Comparison of ENCODE assay signal across 27 mouse cellular contexts in the genomic region with DNA sequence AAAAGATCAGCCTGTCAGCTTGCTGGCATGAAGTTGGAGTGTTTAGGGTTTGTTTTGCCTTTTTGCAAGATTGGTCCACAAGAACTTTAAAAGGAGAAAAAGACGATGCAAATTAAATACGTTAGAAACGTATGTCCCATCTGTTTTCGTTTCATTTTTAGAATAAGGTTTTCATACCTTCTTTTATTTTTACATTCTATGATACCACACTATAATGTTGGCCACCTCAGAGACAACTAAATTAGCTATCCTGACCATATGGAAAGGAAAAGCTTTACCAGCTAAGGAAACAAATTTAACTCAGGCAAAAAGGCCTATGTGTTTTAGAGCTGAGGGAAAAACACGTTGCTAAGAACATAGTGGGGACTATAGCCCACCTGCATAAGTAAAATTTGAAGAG.
A peak's percentile ranks its signal among the peaks of the same experiment; 100 is the strongest.
DNase-seq lines count a peak whose midpoint lies in the region; ATAC-seq and TF ChIP-seq lines count a peak whose summit lies in the region.
"Had no signal": no experiment of that assay in that cellular context is flagged by ENCODE, and none has a peak within 500 bp of the region (broad histone marks: within the 10 kb centered on the region; RNA-seq: fewer than 3 reads in every experiment).

No protein-coding gene starts in this region.

- TF ChIP-seq POLR2A in brain, embryonic 14.5 days (IDR thresholded peaks at IDR 0.05; ENCODE audit: borderline replicate concordance, extremely low read depth, insufficient read depth, insufficient read length, poor library complexity, severe bottlenecking) = no peak
- no peak for TF ChIP-seq POLR2A in lung, adult 2 months (IDR thresholded peaks at IDR 0.05; ENCODE audit: borderline replicate concordance, extremely low read depth, low read depth, low read length)

- TF ChIP-seq CTCF in left cerebral cortex, adult 2 months (IDR thresholded peaks at IDR 0.05) = no peak
- no peak for TF ChIP-seq CTCF in brain, embryonic 14.5 days (IDR thresholded peaks at IDR 0.05; ENCODE audit: borderline replicate concordance, extremely low read depth, insufficient read depth, insufficient read length)
- TF ChIP-seq CTCF in lung, adult 2 months (IDR thresholded peaks at IDR 0.05; ENCODE audit: insufficient read depth, low read length) = no peak

- DNase-seq in frontal cortex, postnatal 10 days (ENCODE audit: low spot score in 2 of 2) = no peak
- DNase-seq in left cerebral cortex, adult 2 months (ENCODE audit: extremely low spot score in 1 of 2, low spot score in 2 of 2) = no peak
- no peak for DNase-seq in left cerebral cortex, adult 8-10 months (ENCODE audit: low spot score in 2 of 2)
- DNase-seq in brain, embryonic 14.5 days (ENCODE audit: low read depth) = peak; percentile 48
- DNase-seq in lung, adult 2 months = no peak
- no peak for DNase-seq in kidney, adult 9 months
- DNase-seq: adrenal gland, postnatal 10 days; adrenal gland, postnatal 36 days; B cell, adult 2 months; cerebellum, adult 11-12 months; cerebellum, adult 8-10 months; cerebellum, postnatal 10 days; cerebellum, postnatal 36 days; gastrocnemius, postnatal 10 days; gastrocnemius, postnatal 36 days; heart, adult 2 months; heart, postnatal 14 days; heart, postnatal 4 days had no signal

- no peaks in the 10 kb centered on the region for H3K4me1 ChIP-seq in lung, adult 2 months (ENCODE audit: control insufficient read depth, insufficient read depth, low read length)
- H3K4me1 ChIP-seq: forebrain, embryonic 10.5 days; heart, embryonic 10.5 days; heart, embryonic 13.5 days had no signal

- WGBS in lung, adult 2 months = 91% methylated on average over 5 of the region's 5 CpGs

- peak overlapping the region; percentile 74 for H3K27ac ChIP-seq in left cerebral cortex, adult 2 months
- H3K27ac ChIP-seq: forebrain, embryonic 10.5 days; heart, adult 2 months; heart, embryonic 10.5 days; heart, embryonic 13.5 days; hindbrain, embryonic 14.5 days; hindbrain, postnatal 0 days had no signal

- peak; percentile 94 for ATAC-seq in frontal cortex, adult (ENCODE audit: low TSS enrichment)
- ATAC-seq: forebrain, embryonic 15.5 days; hindbrain, postnatal 0 days; inflammation-experienced regulatory T-cells, adult 6 months; Patski had no signal

- intact Hi-C loops in left cerebral cortex, adult 2 months (cut with DNase I) = loop anchor here (2.0 kb wide), 1 partner anchor 23 kb away; no protein-coding TSS in a partner anchor

- H3K4me3 ChIP-seq in left cerebral cortex, adult 2 months = no peak overlapping the region
- no peak overlapping the region for H3K4me3 ChIP-seq in lung, adult 2 months (replicated peaks; ENCODE audit: extremely low read depth, low read depth, low read length)
- H3K4me3 ChIP-seq: forebrain, embryonic 10.5 days; forebrain, embryonic 15.5 days; heart, adult 2 months; heart, embryonic 10.5 days; heart, embryonic 13.5 days had no signal
